Mouse (Mus musculus): ENCODE data around the gene Lsr.

Lsr gene

GRCm38 (mm10) chr7:30973251-30973500 is at the start of gene Lsr:
Lsr (minus strand) TSS chr7:30973464.
- DNase-seq (ENCODE audit: low spot score in 2 of 2) = no peak

- DNase-seq (ENCODE audit: low spot score in 2 of 2) = no peak
Measured at GRCm38 (mm10) chr7:31017104-31017901, 44.0 kb upstream of the Lsr start.

- no peak for DNase-seq (ENCODE audit: low spot score in 2 of 2)
Measured at GRCm38 (mm10) chr7:31012971-31013370, 39.7 kb upstream of the Lsr start.

GRCm38 (mm10) chr7:31008889-31009288 is 35.6 kb upstream of the Lsr start:
- DNase-seq (ENCODE audit: low spot score in 2 of 2) = peak in 1 of 2 experiments; percentile 34

- DNase-seq (ENCODE audit: low spot score in 2 of 2) = no peak
Measured at GRCm38 (mm10) chr7:31008175-31008574, 34.9 kb upstream of the Lsr start.

GRCm38 (mm10) chr7:31007775-31008174 is 34.5 kb upstream of the Lsr start:
- DNase-seq (ENCODE audit: low spot score in 2 of 2) = no peak

GRCm38 (mm10) chr7:31002650-31003049 is 29.4 kb upstream of the Lsr start:
- peak in 1 of 2 experiments; percentile 24 for DNase-seq (ENCODE audit: low spot score in 2 of 2)

- DNase-seq (ENCODE audit: low spot score in 2 of 2) = peak; percentile 50 to 62
Measured at GRCm38 (mm10) chr7:31000505-31001020, 27.3 kb upstream of the Lsr start.

- no peak for DNase-seq (ENCODE audit: low spot score in 2 of 2)
Measured at GRCm38 (mm10) chr7:30996491-30996890, 23.2 kb upstream of the Lsr start.

- no peak for DNase-seq (ENCODE audit: low spot score in 2 of 2)
Measured at GRCm38 (mm10) chr7:30993986-30994385, 20.7 kb upstream of the Lsr start.

GRCm38 (mm10) chr7:30992148-30992547 is 18.9 kb upstream of the Lsr start:
- no peak for DNase-seq (ENCODE audit: low spot score in 2 of 2)

- no peak for DNase-seq (ENCODE audit: low spot score in 2 of 2)
Measured at GRCm38 (mm10) chr7:30988519-30989162, 15.4 kb upstream of the Lsr start.

- no peak for DNase-seq (ENCODE audit: low spot score in 2 of 2)
Measured at GRCm38 (mm10) chr7:30985357-30985756, 12.1 kb upstream of the Lsr start.

- DNase-seq (ENCODE audit: low spot score in 2 of 2) = no peak
Measured at GRCm38 (mm10) chr7:30981703-30982102, 8.4 kb upstream of the Lsr start.

GRCm38 (mm10) chr7:30973501-30974289 is 431 bp upstream of the Lsr start, which contains the start of gene Fam187b:
Fam187b (plus strand) TSS chr7:30973790.
- DNase-seq (ENCODE audit: low spot score in 2 of 2) = peak; percentile 84 to 89

- DNase-seq (ENCODE audit: low spot score in 2 of 2) = peak in 1 of 2 experiments; percentile 36
Measured at GRCm38 (mm10) chr7:30972426-30973250, 626 bp downstream of the Lsr start.

- DNase-seq (ENCODE audit: low spot score in 2 of 2) = no peak
Measured at GRCm38 (mm10) chr7:30971901-30972300, 1.4 kb downstream of the Lsr start.

- no peak for DNase-seq (ENCODE audit: low spot score in 2 of 2)
Measured at GRCm38 (mm10) chr7:30969174-30969573, 4.1 kb downstream of the Lsr start.

- DNase-seq (ENCODE audit: low spot score in 2 of 2) = no peak
Measured at GRCm38 (mm10) chr7:30968611-30969010, 4.7 kb downstream of the Lsr start.

- no peak for DNase-seq (ENCODE audit: low spot score in 2 of 2)
Measured at GRCm38 (mm10) chr7:30966657-30967056, 6.6 kb downstream of the Lsr start.

GRCm38 (mm10) chr7:30965677-30966076 is 7.6 kb downstream of the Lsr start:
- DNase-seq (ENCODE audit: low spot score in 2 of 2) = no peak
